ENCODE assay signal across 31 mouse cellular contexts in genomic region chr2:43479871-43480270, GRCm38 (mm10).
"Had no signal": no experiment of that assay in that cellular context is flagged by ENCODE, and none has a peak within 500 bp of the region (broad histone marks: within the 10 kb centered on the region; RNA-seq: fewer than 3 reads in every experiment).

No protein-coding gene starts in this region.

- H3K9ac ChIP-seq: limb, embryonic 12.5 days; limb, embryonic 13.5 days; limb, embryonic 15.5 days; liver, embryonic 12.5 days; liver, embryonic 13.5 days; liver, embryonic 14.5 days; liver, embryonic 15.5 days; lung, embryonic 14.5 days; lung, embryonic 15.5 days; midbrain, embryonic 12.5 days; midbrain, embryonic 13.5 days; midbrain, embryonic 15.5 days; neural tube, embryonic 12.5 days; neural tube, embryonic 13.5 days had no signal

- DNase-seq: left cerebral cortex, postnatal 4 days; liver, embryonic 13.5 days; lung, adult 18-20 months; lung, adult 2 months; lung, embryonic 14.5 days; lung, postnatal 10 days; lung, postnatal 14 days; lung, postnatal 36 days; lung, postnatal 4 days; midbrain, embryonic 14.5 days had no signal

- H3K36me3 ChIP-seq: limb, embryonic 10.5 days; limb, embryonic 12.5 days; limb, embryonic 13.5 days; limb, embryonic 15.5 days; liver, embryonic 12.5 days; liver, embryonic 13.5 days; liver, embryonic 15.5 days; lung, embryonic 15.5 days; midbrain, embryonic 10.5 days; midbrain, embryonic 12.5 days; midbrain, embryonic 13.5 days; midbrain, embryonic 15.5 days; neural tube, embryonic 12.5 days; neural tube, embryonic 13.5 days had no signal

- H3K4me2 ChIP-seq: limb, embryonic 12.5 days; limb, embryonic 13.5 days; limb, embryonic 15.5 days; liver, embryonic 12.5 days; liver, embryonic 13.5 days; liver, embryonic 15.5 days; lung, embryonic 14.5 days; lung, embryonic 15.5 days; midbrain, embryonic 11.5 days; midbrain, embryonic 12.5 days; midbrain, embryonic 13.5 days; midbrain, embryonic 15.5 days; neural tube, embryonic 12.5 days; neural tube, embryonic 13.5 days had no signal

- ATAC-seq: liver, embryonic 12.5 days; lung, postnatal 0 days; midbrain, embryonic 13.5 days; midbrain, embryonic 15.5 days; midbrain, embryonic 16.5 days had no signal

- H3K27me3 ChIP-seq: limb, embryonic 12.5 days; limb, embryonic 13.5 days; limb, embryonic 15.5 days; liver, embryonic 12.5 days; liver, embryonic 13.5 days; liver, embryonic 15.5 days; lung, embryonic 15.5 days; megakaryocyte, embryonic 14.5 days; midbrain, embryonic 12.5 days; midbrain, embryonic 13.5 days; midbrain, embryonic 15.5 days; neural tube, embryonic 12.5 days; neural tube, embryonic 13.5 days had no signal

- H3K9me3 ChIP-seq: limb, embryonic 10.5 days; limb, embryonic 12.5 days; limb, embryonic 13.5 days; limb, embryonic 15.5 days; liver, embryonic 12.5 days; liver, embryonic 13.5 days; liver, embryonic 15.5 days; lung, embryonic 15.5 days; midbrain, embryonic 10.5 days; midbrain, embryonic 12.5 days; midbrain, embryonic 13.5 days; midbrain, embryonic 15.5 days; neural tube, embryonic 12.5 days; neural tube, embryonic 13.5 days had no signal

- H3K4me3 ChIP-seq: left cerebral cortex, adult 2 months; limb, embryonic 10.5 days; limb, embryonic 12.5 days; limb, embryonic 13.5 days; limb, embryonic 15.5 days; liver, embryonic 12.5 days; liver, embryonic 13.5 days; liver, embryonic 15.5 days; lung, embryonic 15.5 days; megakaryocyte, embryonic 14.5 days; midbrain, embryonic 10.5 days; midbrain, embryonic 12.5 days; midbrain, embryonic 13.5 days; midbrain, embryonic 15.5 days; myocyte; neural tube, embryonic 12.5 days; neural tube, embryonic 13.5 days had no signal

- H3K27ac ChIP-seq: left cerebral cortex, adult 2 months; limb, embryonic 10.5 days; limb, embryonic 12.5 days; limb, embryonic 13.5 days; limb, embryonic 15.5 days; liver, embryonic 12.5 days; liver, embryonic 13.5 days; liver, embryonic 14.5 days; liver, embryonic 15.5 days; lung, embryonic 15.5 days; macrophage; midbrain, embryonic 10.5 days; midbrain, embryonic 12.5 days; midbrain, embryonic 13.5 days; midbrain, embryonic 15.5 days; neural tube, embryonic 12.5 days; neural tube, embryonic 13.5 days had no signal

- H3K4me1 ChIP-seq: limb, embryonic 10.5 days; limb, embryonic 12.5 days; limb, embryonic 13.5 days; limb, embryonic 15.5 days; liver, embryonic 12.5 days; liver, embryonic 13.5 days; liver, embryonic 15.5 days; lung, embryonic 15.5 days; megakaryocyte, embryonic 14.5 days; midbrain, embryonic 10.5 days; midbrain, embryonic 12.5 days; midbrain, embryonic 13.5 days; midbrain, embryonic 15.5 days; neural tube, embryonic 12.5 days; neural tube, embryonic 13.5 days had no signal
